Mouse (Mus musculus) liver, postnatal 0 days (tissue): ENCODE data around the gene Akt1s1.

Experiments used
- CTCF ChIP-seq: sonication (generic); IDR thresholded peaks from 2 replicates; pipeline ENCODE4 v1.5.1; 2016; ENCODE audit warnings: antibody characterized with exemption, low read depth
- EP300 ChIP-seq: IDR thresholded peaks from 2 replicates; pipeline ENCODE4 v1.6.1; 2016; ENCODE audit warnings: antibody characterized with exemption, low read depth, mild to moderate bottlenecking

GRCm38 (mm10) chr7:44891611-44892010 lies 42.8 kb downstream of the Akt1s1 start:
- TF ChIP-seq CTCF (no peak), EP300 (no peak)
